21 mouse cellular contexts compared by ENCODE assay signal in the genomic region with DNA sequence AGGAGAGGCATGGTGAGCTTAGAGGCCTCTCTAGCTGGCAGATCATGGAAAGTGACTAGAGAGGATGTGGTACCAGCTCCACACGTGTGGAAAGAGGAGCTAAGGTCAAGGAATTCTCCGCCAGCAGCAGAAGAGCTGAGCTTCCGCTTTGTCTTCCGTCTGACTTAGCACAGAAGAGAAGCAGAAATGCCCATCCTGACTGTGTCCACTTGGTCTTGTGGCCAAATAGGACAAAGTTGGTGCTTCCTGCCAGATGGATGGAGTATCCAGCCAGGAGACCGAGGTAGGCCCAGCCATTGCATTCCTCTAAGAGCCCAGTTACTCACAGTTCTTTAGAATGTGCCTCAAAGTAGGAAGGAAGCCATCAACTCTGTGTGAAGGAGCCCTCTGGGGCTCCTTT.
"Had no signal": no experiment of that assay in that cellular context is flagged by ENCODE, and none has a peak within 500 bp of the region (broad histone marks: within the 10 kb centered on the region; RNA-seq: fewer than 3 reads in every experiment).

No protein-coding gene starts in this region.

- H3K27ac ChIP-seq: liver, embryonic 15.5 days; lung, embryonic 15.5 days; macrophage; midbrain, embryonic 13.5 days; midbrain, embryonic 15.5 days; neural tube, embryonic 13.5 days; neural tube, embryonic 15.5 days had no signal

- H3K9ac ChIP-seq: liver, embryonic 15.5 days; liver, postnatal 0 days; lung, embryonic 15.5 days; midbrain, embryonic 13.5 days; midbrain, embryonic 15.5 days; neural tube, embryonic 13.5 days; neural tube, embryonic 15.5 days had no signal

- ATAC-seq: liver, postnatal 0 days; lung, postnatal 0 days; midbrain, embryonic 13.5 days; midbrain, embryonic 15.5 days had no signal

- H3K4me1 ChIP-seq: liver, embryonic 15.5 days; midbrain, embryonic 13.5 days; midbrain, embryonic 15.5 days; neural tube, embryonic 13.5 days; neural tube, embryonic 15.5 days had no signal

- H3K27me3 ChIP-seq: liver, embryonic 15.5 days; lung, embryonic 15.5 days; midbrain, embryonic 13.5 days; midbrain, embryonic 15.5 days; neural tube, embryonic 13.5 days; neural tube, embryonic 15.5 days had no signal

- H3K9me3 ChIP-seq: liver, embryonic 15.5 days; lung, embryonic 15.5 days; midbrain, embryonic 13.5 days; midbrain, embryonic 15.5 days; neural tube, embryonic 13.5 days; neural tube, embryonic 15.5 days had no signal

- H3K4me3 ChIP-seq: liver, embryonic 15.5 days; lung, embryonic 15.5 days; midbrain, embryonic 13.5 days; midbrain, embryonic 15.5 days; neural tube, embryonic 13.5 days; neural tube, embryonic 15.5 days had no signal

- H3K36me3 ChIP-seq: liver, embryonic 15.5 days; lung, embryonic 15.5 days; midbrain, embryonic 13.5 days; midbrain, embryonic 15.5 days; neural tube, embryonic 13.5 days; neural tube, embryonic 15.5 days had no signal

- H3K4me2 ChIP-seq: liver, embryonic 15.5 days; lung, embryonic 15.5 days; midbrain, embryonic 11.5 days; midbrain, embryonic 13.5 days; midbrain, embryonic 15.5 days; neural tube, embryonic 13.5 days; neural tube, embryonic 15.5 days had no signal

- DNase-seq: liver, postnatal 0 days; lung, adult 2 months; lung, postnatal 14 days; lung, postnatal 36 days; retina, postnatal 1 day; right cerebral cortex, adult 18-20 months; right cerebral cortex, postnatal 25 days; right cerebral cortex, postnatal 4 days; spleen, adult 18-20 months; thymus, adult 18-20 months; thymus, postnatal 14 days; thymus, postnatal 36 days had no signal
